Comparison of ENCODE assay signal across 18 mouse cellular contexts in the genomic region with DNA sequence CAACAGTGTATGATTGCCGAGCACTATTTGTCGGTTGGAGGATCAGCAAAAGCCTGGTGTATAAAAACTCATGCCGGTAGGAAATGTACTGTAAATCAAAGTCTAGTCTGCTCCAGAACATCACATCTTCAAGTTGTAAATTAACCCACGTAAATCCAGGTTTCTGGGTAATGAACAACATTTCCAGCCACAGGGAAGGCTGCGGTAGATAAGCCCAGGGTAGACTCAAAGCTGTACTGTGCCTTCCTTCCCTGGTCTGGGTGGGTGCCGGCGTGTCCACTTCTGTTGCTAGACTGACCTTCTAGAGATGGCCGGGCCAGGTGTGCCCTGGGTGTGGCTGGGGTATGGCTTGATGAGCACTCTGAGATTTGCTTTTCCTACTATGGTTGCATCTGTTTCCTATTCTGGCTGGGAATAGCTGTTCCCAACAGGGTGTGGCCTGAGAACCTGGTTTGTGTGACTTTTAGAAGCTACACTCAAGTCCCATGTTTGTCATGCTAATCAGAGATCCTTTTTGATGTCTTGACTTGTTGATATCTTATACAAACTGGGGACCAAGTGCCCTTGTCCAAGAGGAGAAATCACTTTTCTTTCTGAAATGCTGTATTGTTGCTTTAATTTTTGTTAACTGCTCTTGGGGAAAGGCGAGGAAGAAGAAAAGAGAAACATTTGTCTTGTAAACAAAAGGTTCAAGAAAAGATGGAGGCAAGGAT.
DNase-seq lines count a peak whose midpoint lies in the region; ATAC-seq lines count a peak whose summit lies in the region.
"Had no signal": no experiment of that assay in that cellular context is flagged by ENCODE, and none has a peak within 500 bp of the region (broad histone marks: within the 10 kb centered on the region; RNA-seq: fewer than 3 reads in every experiment).

No protein-coding gene starts in this region.

- no peak for ATAC-seq in erythroblast, adult 5-6 weeks (replicated peaks; ENCODE audit: low FRiP score, poor library complexity, severe bottlenecking)
- ATAC-seq: CD4-positive, CD25-positive, alpha-beta regulatory T cell, adult 4 months; forebrain, embryonic 14.5 days had no signal

- DNase-seq in ES-CJ7 (ENCODE audit: low read depth, low spot score) (peak; percentile 83), WW6 (ENCODE audit: low read depth, low spot score) (peak; percentile 33)
- DNase-seq in kidney, adult 8-10 months, result peak; percentile 29 to 44
- peak; percentile 21 to 54 for DNase-seq in kidney, postnatal 25 days
- no peak for DNase-seq in retina, postnatal 1 day
- no peak for DNase-seq in neural tube, embryonic 10.5 days (ENCODE audit: extremely low spot score, low spot score)
- DNase-seq: adrenal gland, postnatal 36 days; cerebellum, adult 9-10 months; gastrocnemius, postnatal 14 days; heart, adult 11 months; heart, postnatal 14 days; left cerebral cortex, postnatal 4 days; liver; right cerebral cortex, postnatal 25 days; thymus, postnatal 14 days had no signal

Comparison
In these comparisons a context has a peak if more than half of its experiments do, and no peak if none do; other contexts are left out.
1. DNase-seq: peak in ES-CJ7 (single experiment), WW6 (single experiment), kidney, adult 8-10 months (2 of 2) and kidney, postnatal 25 days (2 of 2); none in retina, postnatal 1 day (single experiment) and neural tube, embryonic 10.5 days (single experiment).